Mouse (Mus musculus): Measurements from ENCODE around the gene Serpina3g. TPM values are rescaled to one million over a fixed set of nuclear protein-coding genes. Genes with fewer than 3 reads are reported as not detected.

Serpina3g gene
- 38.6 TPM for polyA plus RNA-seq (2017; shearing (Covaris generic))

DNA sequence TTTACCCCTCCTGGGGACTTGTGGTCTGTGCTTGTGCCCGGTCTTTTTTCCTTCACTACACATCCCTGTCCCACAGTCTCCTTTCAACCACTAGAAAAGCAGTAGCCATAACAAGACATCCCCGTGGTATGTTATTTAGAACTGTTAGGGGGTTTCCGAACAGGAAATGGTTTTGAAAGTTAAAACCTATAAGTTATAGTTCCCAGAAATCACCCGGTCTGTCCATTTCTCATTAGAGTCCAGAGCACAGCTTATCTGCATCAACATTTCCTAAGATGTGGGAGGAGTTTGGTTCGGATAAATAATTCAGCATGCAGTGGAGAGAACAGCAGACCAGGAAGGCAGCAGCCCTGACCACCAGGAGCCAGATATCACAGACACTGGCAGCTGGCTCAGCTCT, at the start of gene Serpina3g:
TSS of gene Serpina3g (plus strand) at position 331 of the 400 bp plus-strand sequence.

DNA sequence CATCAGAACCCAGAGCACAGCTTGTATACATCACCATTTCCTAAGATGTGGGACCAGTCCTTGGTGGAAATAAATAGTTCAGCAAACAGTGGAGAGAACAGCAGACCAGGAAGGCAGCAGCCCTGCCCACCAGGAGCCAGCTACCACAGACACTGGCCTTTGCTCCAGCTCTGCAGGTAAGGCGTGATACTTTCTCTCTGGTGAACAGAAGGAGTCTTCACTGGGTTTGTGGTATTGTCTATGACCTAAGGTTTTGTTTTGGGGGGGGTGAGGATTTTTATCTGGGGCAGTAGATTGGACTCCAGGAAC, 21.6 kb upstream of the Serpina3g start, which contains the start of gene Serpina3f:
TSS of gene Serpina3f (plus strand) at position 100 of the 309 bp plus-strand sequence.

GRCm38 (mm10) chr12:104262863-104263262, 26.8 kb downstream of the Serpina3g start, which contains the start of gene Serpina3i:
Gene Serpina3i, plus strand, starts transcription at chr12:104263122.

Other genes with a start within 250 kb of the Serpina3g start
- gene Serpina11, start 246.3 kb upstream of the Serpina3g start, polyA plus RNA-seq (2017; shearing (Covaris generic)) = not detected
- 1.7 TPM for gene Serpina9, start 222.5 kb upstream of the Serpina3g start, polyA plus RNA-seq (2017; shearing (Covaris generic))
- not detected for gene Serpina12, start 191.8 kb upstream of the Serpina3g start, polyA plus RNA-seq (2017; shearing (Covaris generic))
- not detected for gene Serpina5, start 135.1 kb upstream of the Serpina3g start, polyA plus RNA-seq (2017; shearing (Covaris generic))
- not detected for gene Serpina3a, start 123.5 kb upstream of the Serpina3g start, polyA plus RNA-seq (2017; shearing (Covaris generic))
- not detected for gene Serpina3b, start 108.2 kb upstream of the Serpina3g start, polyA plus RNA-seq (2017; shearing (Covaris generic))
- gene Serpina3c, start 82.4 kb upstream of the Serpina3g start, polyA plus RNA-seq (2017; shearing (Covaris generic)) = not detected
- gene Serpina3f, start 21.7 kb upstream of the Serpina3g start, polyA plus RNA-seq (2017; shearing (Covaris generic)) = 4.9 TPM
- gene Serpina3i, start 26.9 kb downstream of the Serpina3g start, polyA plus RNA-seq (2017; shearing (Covaris generic)) = not detected
- gene Serpina3j, start 78.3 kb downstream of the Serpina3g start, polyA plus RNA-seq (2017; shearing (Covaris generic)) = not detected
- gene Serpina3k, start 102.2 kb downstream of the Serpina3g start, polyA plus RNA-seq (2017; shearing (Covaris generic)) = not detected
- not detected for gene Serpina3m, start 102.2 kb downstream of the Serpina3g start, polyA plus RNA-seq (2017; shearing (Covaris generic))
- not detected for gene Serpina3n, start 170.5 kb downstream of the Serpina3g start, polyA plus RNA-seq (2017; shearing (Covaris generic))
- not detected for gene Gsc, start 237.1 kb downstream of the Serpina3g start, polyA plus RNA-seq (2017; shearing (Covaris generic))